Mouse (Mus musculus) lung, embryonic 14.5 days (tissue): ENCODE measurements at regions not wholly inside any gene's neighbourhood (a gene's known extent, or its start where the extent isn't known, plus 50 kb on each side); places are given as distances from the start of the nearest gene placed in this dataset.

Experiments used
- ATAC-seq: fragments of 200-750 bp; cut with Nextera tagmentation; 2 replicates; pipeline ENCODE4 v1.8.0; 2017; ENCODE audit warnings: mild to moderate bottlenecking, moderate TSS enrichment, moderate library complexity; ENCODE audit not compliant: insufficient read depth
- DNase-seq: peaks from one replicate; pipeline ENCODE4 v3.0.0-alpha.2; 2015
- H3K27ac ChIP-seq: fragments of 300-500 bp; sonication (generic); 2 replicates; pipeline ENCODE4 v1.5.1; 2014; ENCODE audit warnings: low read depth, mild to moderate bottlenecking, moderate library complexity
- H3K27me3 ChIP-seq: fragments of 300-500 bp; sonication (generic); 2 replicates; pipeline ENCODE4 v1.6.1; 2014; ENCODE audit warnings: low read length, control low read depth; ENCODE audit not compliant: insufficient read depth
- H3K36me3 ChIP-seq: fragments of 300-500 bp; sonication (generic); 2 replicates; pipeline ENCODE4 v1.6.1; 2014; ENCODE audit warnings: control low read depth; ENCODE audit not compliant: insufficient read depth
- H3K4me1 ChIP-seq: fragments of 300-500 bp; sonication (generic); 2 replicates; pipeline ENCODE4 v1.6.1; 2014; ENCODE audit warnings: antibody characterized with exemption, control low read depth; ENCODE audit not compliant: insufficient read depth
- H3K4me2 ChIP-seq: fragments of 300-500 bp; sonication (generic); 2 replicates; pipeline ENCODE4 v1.6.1; 2014; ENCODE audit warnings: mild to moderate bottlenecking
- H3K4me3 ChIP-seq: fragments of 300-500 bp; sonication (generic); 2 replicates; pipeline ENCODE4 v1.5.1; 2014; ENCODE audit warnings: low read depth, low read length
- H3K9ac ChIP-seq: fragments of 300-500 bp; sonication (generic); 2 replicates; pipeline ENCODE4 v1.6.1; 2014
- H3K9me3 ChIP-seq: fragments of 300-500 bp; sonication (generic); 2 replicates; pipeline ENCODE4 v1.6.1; 2016; ENCODE audit warnings: low read depth, low read length, control low read depth
- CTCF ChIP-seq: IDR thresholded peaks from 2 replicates; pipeline ENCODE4 v1.5.1; 2016; ENCODE audit warnings: antibody characterized with exemption, low read depth
- WGBS: fragments of 180-500 bp; shearing (Covaris S2); extraction: QIAGEN DNeasy Blood & Tissue Kit; methylation state at CpG from one replicate; pipeline ENCODE4 v1.1.7; 2014; 5-methylcytosine and 5-hydroxymethylcytosine counted together

GRCm38 (mm10) chr14:19131532-19131931 lies 237.5 kb upstream of the Ube2e2 start:
- H3K4me2 ChIP-seq = no peak overlapping the region
- H3K4me1 ChIP-seq = no peaks in the 10 kb centered on the region
- H3K4me3 ChIP-seq = no peak overlapping the region
- H3K9ac ChIP-seq = no peak overlapping the region
- no peaks in the 10 kb centered on the region for H3K9me3 ChIP-seq
- no peak for TF ChIP-seq CTCF
- H3K36me3 ChIP-seq = no peaks in the 10 kb centered on the region
- ATAC-seq (peak; percentile 77; the same call in 1 of the 2 replicates), DNase-seq (peak; percentile 89)
- WGBS = 14% methylated on average over 1 of the region's 1 CpGs
- H3K27me3 ChIP-seq = no peaks in the 10 kb centered on the region
- H3K27ac ChIP-seq = no peak overlapping the region
